Mouse (Mus musculus): ENCODE results near the gene Itga8. TPM values are rescaled to one million over a fixed set of nuclear protein-coding genes. Genes with fewer than 3 reads are reported as not detected.

Itga8 gene
- total and polyA plus RNA-seq, 3 experiments = 3.5 to 10.6 (median 7.5) TPM

DNA sequence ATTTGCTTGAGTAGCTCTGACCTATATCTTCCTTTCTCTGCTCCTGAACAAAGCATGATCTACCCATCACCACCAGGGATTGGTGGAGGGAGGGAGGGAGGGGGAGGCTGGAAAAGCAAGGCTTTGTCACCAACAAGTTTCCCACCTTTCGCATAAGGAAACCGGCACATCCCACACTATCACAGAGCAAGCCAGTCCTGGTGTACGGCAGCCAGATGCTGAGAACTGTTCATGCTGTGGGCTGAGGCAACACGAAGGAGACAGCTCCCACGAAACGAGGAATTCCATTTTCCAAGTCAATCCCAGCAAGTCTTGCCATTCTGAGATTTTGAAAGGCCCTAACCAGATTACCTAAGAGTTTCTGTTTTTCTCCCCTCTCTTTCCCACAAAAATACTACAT is 6.6 kb downstream of the Itga8 start:
- Histone ChIP-seq H3K9me3 (replicated peaks; ENCODE audit: low read length) (no peaks in the 10 kb centered on the region), H3K9ac (ENCODE audit: insufficient read depth, low read depth) (no peak overlapping the region), H3K36me3 (replicated peaks in 1 of 2; ENCODE audit: control insufficient read depth in 1 of 2, insufficient read depth in 1 of 2, low read length in 1 of 2) (no peaks in the 10 kb centered on the region), H3K4me2 (ENCODE audit: insufficient read depth, low read depth, poor library complexity, severe bottlenecking) (no peak overlapping the region), H3K4me1 (ENCODE audit: control insufficient read depth in 1 of 2, insufficient read depth in 2 of 2) (peaks cover 2 to 6% of the 10 kb centered on the region in 2 experiments; a peak in 1 of 4 replicates), H3K27ac (ENCODE audit: insufficient read depth, low read depth) (no peak overlapping the region), H3K4me3 (replicated peaks in 1 of 3; ENCODE audit: low read depth in 2 of 3, low read length in 2 of 3, poor library complexity in 1 of 3) (no peak overlapping the region), H3K27me3 (replicated peaks) (no peaks in the 10 kb centered on the region), H3K79me2 (replicated peaks; ENCODE audit: control insufficient read depth, extremely low read depth, insufficient read depth, poor library complexity, severe bottlenecking) (no peaks in the 10 kb centered on the region)
- in situ Hi-C loops (cut with MboI; ENCODE audit: low pct_ligation_motif_present, low pct_unique_long_range_greater_than_20kb, low sequenced_read_pairs) (loop anchor here (10.0 kb wide), 1 partner anchor 150 kb away; no protein-coding TSS in a partner anchor), dilution Hi-C loops (cut with MboI; ENCODE audit: extremely low pct_ligation_motif_present, extremely low pct_unique_long_range_greater_than_20kb, low sequenced_read_pairs) (no loop called here)
- no peak for DNase-seq (ENCODE audit: extremely low read depth)
- TF ChIP-seq POLR2AphosphoS2 (IDR thresholded peaks at IDR 0.05; ENCODE audit: low read depth, low read length) (no peak), TBP (conservative IDR thresholded peaks at IDR 0.05; ENCODE audit: low read depth, low read length) (no peak), SIN3A (IDR thresholded peaks at IDR 0.05; ENCODE audit: low read length) (no peak), MAX (IDR thresholded peaks at IDR 0.05; ENCODE audit: low read length) (no peak), NELFE (IDR thresholded peaks at IDR 0.05; ENCODE audit: low read depth, low read length) (no peak), SMC3 (IDR thresholded peaks at IDR 0.05; ENCODE audit: low read depth, low read length) (no peak), JUN (IDR thresholded peaks at IDR 0.05; ENCODE audit: insufficient read depth, low read depth, low read length) (no peak), ELF1 (IDR thresholded peaks at IDR 0.05; ENCODE audit: low read depth, low read length) (no peak), MYC (IDR thresholded peaks at IDR 0.05; ENCODE audit: low read depth, low read length) (no peak), POLR2A (IDR thresholded peaks at IDR 0.05; ENCODE audit: low read depth, low read length) (no peak), TCF12 (IDR thresholded peaks at IDR 0.05; ENCODE audit: low read depth, low read length) (no peak), EP300 (IDR thresholded peaks at IDR 0.05; ENCODE audit: low read length) (no peak)

DNA sequence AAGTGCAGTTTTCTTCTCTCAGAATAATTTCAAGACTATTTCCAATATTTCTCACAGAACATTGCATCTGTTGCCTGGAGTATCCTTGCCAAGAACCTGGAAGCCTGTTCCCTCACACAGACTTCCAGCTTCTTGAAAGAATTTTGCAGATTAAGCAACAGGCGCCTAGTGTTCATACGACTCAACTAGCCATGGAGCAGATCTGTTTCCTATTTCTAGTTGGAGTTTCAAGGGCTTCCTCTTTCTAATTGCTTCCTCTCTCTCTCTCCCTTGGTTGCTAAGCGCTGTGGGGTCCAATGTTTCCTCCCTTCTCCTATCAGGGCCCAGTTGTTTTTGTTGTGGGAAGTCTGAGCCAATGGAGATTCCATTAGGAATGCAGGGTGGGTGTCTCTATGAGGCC is 7.7 kb downstream of the Itga8 start:
- Histone ChIP-seq H3K4me1 (ENCODE audit: control insufficient read depth in 1 of 2, insufficient read depth in 2 of 2) (peaks cover 2 to 6% of the 10 kb centered on the region in 2 experiments; a peak in 1 of 4 replicates), H3K27ac (ENCODE audit: insufficient read depth, low read depth) (no peak overlapping the region), H3K79me2 (replicated peaks; ENCODE audit: control insufficient read depth, extremely low read depth, insufficient read depth, poor library complexity, severe bottlenecking) (no peaks in the 10 kb centered on the region), H3K4me2 (ENCODE audit: insufficient read depth, low read depth, poor library complexity, severe bottlenecking) (no peak overlapping the region), H3K9ac (ENCODE audit: insufficient read depth, low read depth) (no peak overlapping the region), H3K9me3 (replicated peaks; ENCODE audit: low read length) (no peaks in the 10 kb centered on the region), H3K27me3 (replicated peaks) (no peaks in the 10 kb centered on the region), H3K36me3 (replicated peaks in 1 of 2; ENCODE audit: control insufficient read depth in 1 of 2, insufficient read depth in 1 of 2, low read length in 1 of 2) (no peaks in the 10 kb centered on the region), H3K4me3 (replicated peaks in 1 of 3; ENCODE audit: low read depth in 2 of 3, low read length in 2 of 3, poor library complexity in 1 of 3) (no peak overlapping the region)
- in situ Hi-C loops (cut with MboI; ENCODE audit: low pct_ligation_motif_present, low pct_unique_long_range_greater_than_20kb, low sequenced_read_pairs) (loop anchor here (10.0 kb wide), 1 partner anchor 149 kb away; no protein-coding TSS in a partner anchor), dilution Hi-C loops (cut with MboI; ENCODE audit: extremely low pct_ligation_motif_present, extremely low pct_unique_long_range_greater_than_20kb, low sequenced_read_pairs) (no loop called here)
- no peak for DNase-seq (ENCODE audit: extremely low read depth)
- no peak for TF ChIP-seq USF2 (conservative IDR thresholded peaks at IDR 0.05; ENCODE audit: low read depth, low read length)
- TF ChIP-seq EP300 (IDR thresholded peaks at IDR 0.05; ENCODE audit: low read length) = no peak
- TF ChIP-seq MAZ (IDR thresholded peaks at IDR 0.05; ENCODE audit: low read depth, low read length) = no peak
- no peak for TF ChIP-seq MEF2A (IDR thresholded peaks at IDR 0.05; ENCODE audit: borderline replicate concordance, low read depth, low read length)
- TF ChIP-seq NELFE (IDR thresholded peaks at IDR 0.05; ENCODE audit: low read depth, low read length) = no peak
- TF ChIP-seq IRF4 (IDR thresholded peaks at IDR 0.05; ENCODE audit: low read depth, low read length) = no peak
- no peak for TF ChIP-seq ZMIZ1 (IDR thresholded peaks at IDR 0.05; ENCODE audit: low read depth, low read length)
- TF ChIP-seq CHD1 (IDR thresholded peaks at IDR 0.05; ENCODE audit: low read depth, low read length) = no peak
- TF ChIP-seq TBP (conservative IDR thresholded peaks at IDR 0.05; ENCODE audit: low read depth, low read length) = no peak
- TF ChIP-seq TCF12 (IDR thresholded peaks at IDR 0.05; ENCODE audit: low read depth, low read length) = no peak
- no peak for TF ChIP-seq MAX (IDR thresholded peaks at IDR 0.05; ENCODE audit: low read length)
- no peak for TF ChIP-seq BHLHE40 (IDR thresholded peaks at IDR 0.05; ENCODE audit: low read depth, low read length)
- no peak for TF ChIP-seq POLR2A (IDR thresholded peaks at IDR 0.05; ENCODE audit: low read depth, low read length)
- TF ChIP-seq SMC3 (IDR thresholded peaks at IDR 0.05; ENCODE audit: low read depth, low read length) = no peak
- no peak for TF ChIP-seq MAFK (IDR thresholded peaks at IDR 0.05; ENCODE audit: insufficient replicate concordance, low read length)
- no peak for TF ChIP-seq CHD2 (IDR thresholded peaks at IDR 0.05; ENCODE audit: low read length)
- no peak for TF ChIP-seq UBTF (IDR thresholded peaks at IDR 0.05; ENCODE audit: low read depth, low read length)
- TF ChIP-seq RAD21 (IDR thresholded peaks at IDR 0.05; ENCODE audit: low read depth, low read length) = no peak
- TF ChIP-seq PAX5 (IDR thresholded peaks at IDR 0.05; ENCODE audit: low read length) = no peak
- no peak for TF ChIP-seq NRF1 (IDR thresholded peaks at IDR 0.05; ENCODE audit: low read depth, low read length)

Data from CH12.LX (cell line).